Mouse (Mus musculus) cortical plate, adult 2 months (tissue): ENCODE measurements around the gene Cxcl14. TPM values are rescaled to one million over a fixed set of nuclear protein-coding genes. Genes with fewer than 3 reads are reported as not detected.

Experiments used
- H3K27ac ChIP-seq: fragments of 200-500 bp; 2 replicates; pipeline ENCODE4 v1.5.1; 2012; ENCODE audit warnings: low read length, control low read depth, inconsistent platforms; ENCODE audit not compliant: insufficient read depth
- H3K4me1 ChIP-seq: fragments of 200-500 bp; 2 replicates; pipeline ENCODE4 v1.6.1; 2011; ENCODE audit warnings: low read length; ENCODE audit not compliant: control insufficient read depth, insufficient read depth
- H3K4me3 ChIP-seq: fragments of 200-500 bp; 2 replicates; pipeline ENCODE4 v1.5.1; 2011; ENCODE audit warnings: mild to moderate bottlenecking, low read length, control low read depth; ENCODE audit not compliant: insufficient read depth
- CTCF ChIP-seq: fragments of 200-500 bp; IDR thresholded peaks from 2 replicates; pipeline ENCODE4 v1.5.1; 2011; ENCODE audit warnings: mild to moderate bottlenecking, control low read depth, low read length; ENCODE audit not compliant: insufficient read depth; ENCODE audit errors: extremely low read depth
- POLR2A ChIP-seq: fragments of 200-500 bp; IDR thresholded peaks from 2 replicates; pipeline ENCODE4 v1.6.1; 2011; ENCODE audit warnings: mild to moderate bottlenecking, low read length, control low read depth; ENCODE audit not compliant: insufficient read depth; ENCODE audit errors: extremely low read depth
- polyA plus RNA-seq: library from polyadenylated mRNA; depleted of rRNA; stranded (reverse); fragments of >200 nt; gene quantifications from 2 replicates; pipeline ENCODE4 v1.2.3, GENCODE M21; 2012

The Cxcl14 gene
- polyA plus RNA-seq, 1 experiment = 155 TPM

GRCm38 (mm10) chr13:56296659-56297020 is 289 bp upstream of the Cxcl14 start:
- TF ChIP-seq CTCF = no peak
- TF ChIP-seq POLR2A = no peak
- H3K27ac ChIP-seq = no peak overlapping the region
- H3K4me3 ChIP-seq = peak overlapping the region; percentile 17
- no peaks in the 10 kb centered on the region for H3K4me1 ChIP-seq

DNA sequence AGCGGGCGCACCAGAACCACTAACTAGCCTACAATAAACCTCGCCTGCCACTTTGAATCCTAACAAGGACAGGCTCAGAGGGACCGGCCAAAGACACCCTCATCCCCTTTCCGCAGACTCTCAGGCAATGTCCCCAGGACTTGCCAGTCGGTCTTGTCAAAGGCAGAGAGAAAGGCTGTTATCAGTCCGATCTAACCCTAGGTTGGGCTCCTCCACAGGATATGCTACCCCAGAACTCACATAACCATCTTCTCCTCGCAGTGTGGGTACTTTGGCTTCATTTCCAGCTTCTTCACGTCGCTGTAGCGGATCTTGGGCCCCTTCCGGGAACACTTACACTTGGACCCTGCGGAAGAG is 787 bp downstream of the Cxcl14 start:
- TF ChIP-seq POLR2A (no peak), CTCF (no peak)
- H3K4me3 ChIP-seq = peak overlapping the region; percentile 17
- 0 out of 2 replicates have a peak overlapping the region, but pooled peaks have one; percentile 56 for H3K27ac ChIP-seq
- no peaks in the 10 kb centered on the region for H3K4me1 ChIP-seq

DNA sequence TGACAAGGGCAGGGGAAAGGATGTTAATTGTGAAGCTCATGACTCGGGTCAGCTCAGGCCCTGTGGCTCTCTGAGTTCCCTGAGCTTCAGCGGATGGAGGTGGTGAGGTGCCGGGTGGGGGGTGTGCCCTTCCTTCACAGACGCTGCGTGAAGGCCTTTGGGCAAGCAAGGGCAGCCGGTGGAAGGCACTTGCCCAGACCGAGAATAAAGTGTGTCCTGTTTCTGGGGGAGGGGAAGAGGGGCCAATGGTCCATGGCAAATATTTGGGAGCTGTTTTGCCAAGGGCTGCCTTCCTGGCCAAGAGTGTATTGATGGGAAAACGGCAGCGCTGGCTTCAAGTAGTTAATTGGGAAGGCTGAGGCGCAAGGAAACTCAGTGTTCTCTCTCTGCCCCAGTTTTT is 1.4 kb downstream of the Cxcl14 start:
- H3K4me1 ChIP-seq = no peaks in the 10 kb centered on the region
- H3K27ac ChIP-seq = no peak overlapping the region
- TF ChIP-seq POLR2A (no peak), CTCF (no peak)
- H3K4me3 ChIP-seq = peak overlapping the region; percentile 17

GRCm38 (mm10) chr13:56289998-56290397 is 6.4 kb downstream of the Cxcl14 start:
- Histone ChIP-seq H3K27ac (no peak overlapping the region), H3K4me3 (no peak overlapping the region), H3K4me1 (no peaks in the 10 kb centered on the region)
- 0 out of 2 replicates have a peak, but pooled peaks have one; percentile 15 for TF ChIP-seq CTCF
- TF ChIP-seq POLR2A = no peak

DNA sequence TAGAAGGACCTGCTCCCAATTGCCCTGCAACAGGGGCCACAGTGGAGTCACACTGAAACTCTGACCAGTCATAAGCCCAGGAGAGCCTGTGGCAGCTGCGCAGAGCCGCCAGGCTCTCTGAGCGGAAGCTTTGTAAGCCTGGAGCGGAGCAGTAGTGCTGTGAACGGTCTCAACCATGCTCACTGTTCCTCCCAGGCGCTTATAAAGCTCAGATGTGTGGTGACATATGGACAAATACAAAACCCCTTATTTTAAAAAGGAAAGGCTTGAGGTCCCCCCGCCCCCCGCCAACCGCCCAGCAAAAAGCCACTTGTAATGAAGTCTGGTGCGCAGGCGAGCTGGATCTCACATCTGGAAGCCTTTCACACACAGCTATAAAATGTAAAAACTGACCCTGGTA is 7.1 kb downstream of the Cxcl14 start:
- no peaks in the 10 kb centered on the region for H3K4me1 ChIP-seq
- TF ChIP-seq CTCF = no peak
- TF ChIP-seq POLR2A = no peak
- H3K4me3 ChIP-seq = no peak overlapping the region

GRCm38 (mm10) chr13:56288601-56289000 is 7.8 kb downstream of the Cxcl14 start:
- TF ChIP-seq POLR2A = no peak
- no peak for TF ChIP-seq CTCF

More for the DNA sequence above, 7.1 kb downstream of the Cxcl14 start:
- H3K27ac ChIP-seq = no peak overlapping the region

DNA sequence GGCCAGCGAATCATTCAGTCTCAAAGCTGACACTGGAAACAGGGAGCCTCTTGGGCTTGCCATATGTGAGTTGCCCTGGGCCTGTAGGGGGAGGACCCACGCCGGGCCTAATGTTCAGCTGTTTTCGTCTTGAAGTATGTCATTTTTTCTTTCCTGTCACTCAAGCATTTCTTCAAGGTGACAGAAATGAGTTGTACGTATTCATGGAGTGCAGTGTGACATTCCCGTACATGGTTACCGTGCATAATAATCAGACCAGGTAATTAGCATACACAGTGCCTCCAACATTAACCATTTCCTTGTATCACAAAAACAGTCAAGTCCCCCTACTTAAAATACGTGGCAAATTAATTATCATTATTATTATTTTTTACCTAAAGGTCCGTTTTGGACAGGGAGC is 9.3 kb downstream of the Cxcl14 start:
- no peak overlapping the region for H3K27ac ChIP-seq
- H3K4me1 ChIP-seq = no peaks in the 10 kb centered on the region
- TF ChIP-seq CTCF = no peak
- no peak for TF ChIP-seq POLR2A
- no peak overlapping the region for H3K4me3 ChIP-seq

More at GRCm38 (mm10) chr13:56288601-56289000, 7.8 kb downstream of the Cxcl14 start:
- Histone ChIP-seq H3K27ac (no peak overlapping the region), H3K4me1 (no peaks in the 10 kb centered on the region), H3K4me3 (no peak overlapping the region)

DNA sequence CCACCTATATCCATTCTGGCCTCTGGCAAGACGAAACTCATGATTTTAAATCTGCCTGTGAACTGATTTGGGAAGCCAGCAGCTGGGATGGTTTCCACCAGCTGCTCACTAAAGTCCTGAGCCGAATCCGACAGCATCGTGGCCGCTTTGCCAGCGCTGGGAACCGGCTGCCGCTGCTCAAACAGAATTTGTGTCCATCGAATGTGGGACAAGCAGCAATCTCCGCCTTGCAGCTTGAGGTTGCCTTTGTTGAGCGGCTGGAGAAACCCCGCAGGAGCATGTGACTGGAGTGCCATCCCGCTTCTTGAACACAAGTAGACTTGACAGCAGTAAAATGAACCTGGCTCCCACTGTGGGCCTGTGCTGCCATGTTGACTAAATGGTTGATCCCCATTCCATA is 13.0 kb downstream of the Cxcl14 start:
- H3K4me3 ChIP-seq = no peak overlapping the region
- no peak for TF ChIP-seq POLR2A
- no peak for TF ChIP-seq CTCF
- no peaks in the 10 kb centered on the region for H3K4me1 ChIP-seq
- no peak overlapping the region for H3K27ac ChIP-seq

- no peaks in the 10 kb centered on the region for H3K4me1 ChIP-seq
- H3K27ac ChIP-seq = no peak overlapping the region
- no peak for TF ChIP-seq POLR2A
- peak; percentile 19; the same call in 1 of the 2 replicates for TF ChIP-seq CTCF
- no peak overlapping the region for H3K4me3 ChIP-seq
These were observed 16.0 kb downstream of the Cxcl14 start for GRCm38 (mm10) chr13:56280356-56280755.

GRCm38 (mm10) chr13:56279439-56279838 is 16.9 kb downstream of the Cxcl14 start:
- Histone ChIP-seq H3K27ac (no peak overlapping the region), H3K4me1 (no peaks in the 10 kb centered on the region), H3K4me3 (no peak overlapping the region)
- TF ChIP-seq CTCF (peak; percentile 93), POLR2A (no peak)
